Mouse (Mus musculus): Measurements from ENCODE around the gene Fosl1.

The Fosl1 gene

DNA sequence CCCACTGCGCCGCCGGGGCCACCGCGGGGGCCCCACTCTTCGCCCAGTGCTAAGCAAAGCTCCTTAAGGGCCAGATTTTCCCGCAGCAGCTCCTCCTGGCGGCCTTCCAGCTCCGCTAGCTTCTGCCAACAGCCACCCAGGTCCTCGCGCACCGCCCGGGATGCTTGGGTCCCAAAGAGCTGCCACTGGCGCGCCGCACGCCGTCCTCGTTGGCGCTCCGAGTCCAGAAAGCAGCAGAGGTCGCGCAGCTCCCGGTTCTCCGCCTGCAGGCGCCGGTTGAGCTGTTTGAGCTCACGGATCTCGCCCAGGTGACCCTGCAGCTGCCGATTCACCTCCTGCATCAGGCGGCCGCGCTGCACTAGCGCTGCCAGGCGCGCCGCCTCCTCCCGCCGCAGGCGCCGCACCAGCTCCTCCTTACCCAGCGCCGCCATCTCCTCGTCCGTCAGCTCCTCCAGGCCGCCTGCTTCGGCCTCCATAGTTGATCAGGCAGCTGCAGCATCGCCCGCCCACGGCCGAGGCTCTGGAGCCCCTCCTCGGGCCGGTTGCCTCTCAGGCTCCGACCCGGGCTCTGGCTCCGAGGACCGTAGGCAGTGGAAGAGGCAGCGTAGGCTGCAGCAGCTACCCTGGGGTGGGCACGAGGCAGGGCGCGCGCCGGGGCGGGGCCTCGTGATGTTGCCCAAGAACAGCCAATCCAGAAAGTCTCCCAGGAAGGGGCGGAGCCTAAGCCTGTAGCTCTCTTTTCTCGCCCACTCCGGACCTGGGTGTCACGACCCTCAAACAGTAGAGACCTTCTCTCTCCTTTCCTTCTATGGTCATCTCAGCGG is 9.8 kb downstream of the Fosl1 start:
- peak; percentile 95 to 96 for DNase-seq

DNA sequence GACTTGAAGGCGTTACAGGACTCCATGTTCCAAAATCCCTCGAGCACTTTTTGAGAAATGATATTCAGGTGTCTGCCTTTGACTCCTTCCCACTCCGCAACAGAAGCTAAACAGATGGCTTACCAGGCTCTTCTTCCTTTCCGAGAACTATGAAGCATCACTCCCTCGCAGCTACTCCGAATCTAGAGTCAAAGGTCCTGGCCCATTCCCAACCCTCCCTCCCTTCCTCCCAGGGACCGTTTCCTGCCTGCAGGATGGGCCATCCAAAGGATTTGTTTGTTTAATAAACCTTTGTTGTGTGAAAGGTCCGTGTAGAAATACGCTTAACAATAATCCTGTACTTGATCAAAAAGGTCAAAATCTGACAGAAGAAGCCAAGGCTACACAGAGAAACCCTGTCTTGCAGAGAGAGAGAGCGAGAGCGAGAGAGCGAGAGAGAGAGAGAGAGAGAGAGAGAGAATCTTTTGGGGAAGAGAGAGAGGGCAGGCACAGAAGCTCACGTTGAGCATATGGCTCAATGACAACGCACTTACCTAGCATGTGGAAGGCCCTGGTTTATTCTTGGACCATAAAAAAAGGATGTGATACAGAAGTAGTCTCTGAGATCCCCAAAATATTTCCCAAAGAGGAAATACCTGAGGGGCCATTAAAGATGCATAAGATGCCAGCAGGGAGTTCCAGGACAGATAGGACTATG is 10.5 kb downstream of the Fosl1 start, which contains the start of gene Ccdc85b:
Ccdc85b (minus strand) TSS at position 149 of the 697 bp plus-strand sequence.
- DNase-seq, result no peak

DNA sequence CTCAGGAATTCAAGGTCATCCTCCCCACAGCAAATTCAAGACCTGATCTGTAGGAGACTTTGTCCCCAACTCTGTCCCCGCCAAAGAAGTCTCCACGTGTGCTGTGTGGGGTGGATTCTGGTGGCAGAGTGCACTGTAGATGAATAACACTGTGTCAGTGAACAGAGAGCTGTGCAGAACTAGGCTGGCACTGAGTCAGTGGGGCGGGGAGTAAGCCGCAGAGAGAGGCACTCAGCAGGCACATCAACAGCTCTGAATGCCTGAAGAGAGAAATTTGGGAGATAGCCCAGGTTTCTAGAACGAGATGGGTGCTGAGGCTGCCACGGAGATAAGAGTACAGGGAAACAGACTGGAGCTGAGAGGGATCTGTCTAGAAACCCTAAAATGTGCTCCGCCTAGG is 11.7 kb downstream of the Fosl1 start:
- DNase-seq, result no peak

DNA sequence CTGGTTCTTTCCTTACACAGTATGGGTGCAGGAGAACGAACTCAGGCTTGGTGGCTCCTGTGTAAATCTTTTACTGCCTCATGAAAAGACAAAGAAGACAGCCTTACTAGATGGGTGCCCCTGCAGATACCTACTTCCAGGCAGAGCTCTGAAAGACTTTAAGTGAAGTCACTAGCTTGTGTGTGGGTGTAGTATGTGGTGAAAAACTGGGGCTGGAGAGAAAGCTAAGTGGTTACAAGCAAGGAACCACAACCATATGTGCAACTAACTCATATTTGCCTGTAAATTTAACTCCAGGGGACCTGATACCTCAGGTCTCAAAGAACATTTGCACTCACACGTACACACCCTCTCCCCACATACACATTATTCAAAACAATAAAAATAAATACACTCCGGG is 12.5 kb downstream of the Fosl1 start:
- DNase-seq, result no peak

DNA sequence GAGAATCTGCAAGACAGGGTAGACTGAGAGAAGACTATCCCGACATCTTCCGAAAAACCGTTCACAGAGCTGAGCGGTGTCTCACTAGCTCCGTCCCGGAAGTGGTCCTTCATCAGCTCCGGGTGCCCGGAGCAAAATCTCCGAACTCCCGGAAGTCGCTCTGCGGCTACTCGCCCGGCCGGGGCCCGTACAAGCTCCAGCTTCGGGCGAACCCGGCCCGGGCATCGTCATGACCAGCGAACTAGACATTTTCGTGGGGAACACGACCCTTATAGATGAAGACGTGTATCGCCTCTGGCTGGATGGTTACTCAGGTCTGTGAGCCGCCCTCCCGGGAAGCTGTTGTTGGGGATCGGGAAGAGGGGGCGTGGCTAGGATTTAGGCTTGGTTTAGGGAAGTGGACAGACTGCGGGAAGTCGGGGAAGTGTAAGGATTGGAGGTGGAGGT is 13.1 kb downstream of the Fosl1 start, which contains the start of gene Fibp:
Fibp (plus strand) TSS at position 151 of the 447 bp plus-strand sequence.
- peak; percentile 75 to 81 for DNase-seq

DNA sequence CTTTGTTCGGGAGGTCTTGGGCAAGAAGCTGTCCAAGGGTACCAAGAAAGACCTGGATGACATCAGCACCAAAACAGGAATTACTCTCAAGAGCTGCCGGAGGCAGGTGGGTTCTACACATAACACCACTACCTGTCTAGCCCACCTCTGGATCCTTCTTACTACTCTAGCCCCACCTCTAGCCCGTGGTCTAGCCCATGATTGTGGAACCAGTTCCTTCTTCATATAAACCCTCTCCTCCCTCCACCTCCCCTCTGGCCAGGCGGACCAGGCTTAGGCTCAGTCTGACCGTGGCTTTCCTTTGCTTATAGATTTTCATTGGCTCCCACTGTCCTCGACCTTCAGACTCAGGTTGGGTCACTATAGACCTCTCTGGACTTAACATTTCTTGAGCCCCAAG is 14.1 kb downstream of the Fosl1 start:
- DNase-seq, result no peak

DNA sequence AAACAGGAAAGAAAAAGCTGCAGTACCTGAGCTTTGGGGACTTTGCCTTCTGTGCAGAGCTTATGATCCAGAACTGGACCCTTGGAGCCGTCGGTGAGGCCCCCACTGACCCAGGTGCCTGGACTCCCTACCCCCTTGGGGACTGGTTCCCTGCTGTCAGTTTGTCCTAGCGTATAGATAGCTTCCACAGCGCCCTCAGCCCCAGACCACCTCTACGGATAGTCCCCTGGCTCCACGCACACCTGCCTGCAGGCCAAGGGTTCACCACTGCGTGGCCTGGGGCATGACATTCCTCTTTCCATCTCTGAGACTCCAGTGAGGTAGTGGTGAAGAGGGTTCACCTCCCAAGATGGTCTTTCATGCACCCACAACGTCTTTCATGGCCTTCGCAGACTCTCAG is 15.9 kb downstream of the Fosl1 start:
- no peak for DNase-seq

DNA sequence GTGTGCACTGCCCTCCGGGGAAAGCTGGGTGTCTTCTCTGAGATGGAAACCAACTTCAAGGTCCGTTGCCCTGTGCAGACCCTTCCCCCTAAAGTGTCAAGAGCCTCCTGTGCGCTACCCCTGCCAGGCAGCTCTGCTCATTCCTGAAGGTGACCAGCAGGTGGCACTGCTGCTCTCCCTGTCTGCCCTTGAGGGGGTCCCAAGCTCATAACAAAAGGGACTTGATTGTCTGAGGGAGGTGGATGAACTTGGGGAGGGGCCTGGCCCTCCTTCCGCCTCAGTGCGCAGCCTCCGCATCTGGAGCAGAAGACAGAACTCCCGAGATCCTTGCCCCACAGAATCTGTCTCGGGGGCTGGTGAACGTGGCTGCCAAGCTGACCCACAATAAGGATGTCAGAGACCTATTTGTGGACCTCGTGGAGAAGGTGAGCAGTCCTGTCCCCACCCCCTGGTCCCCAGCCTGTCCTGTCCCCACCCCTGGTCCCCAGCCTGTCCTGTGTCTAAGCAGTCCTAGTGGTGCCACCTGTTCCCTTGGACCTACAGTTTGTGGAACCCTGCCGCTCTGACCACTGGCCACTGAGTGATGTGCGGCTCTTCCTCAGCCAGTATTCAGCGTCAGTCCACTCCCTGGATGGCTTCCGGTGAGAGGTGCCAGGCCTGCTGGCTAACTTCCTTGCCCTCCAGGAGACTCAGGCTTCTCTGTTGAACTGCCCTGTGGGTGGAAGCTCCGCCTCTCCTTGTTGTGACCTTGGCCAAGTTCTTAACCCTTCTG is 16.6 kb downstream of the Fosl1 start:
- peak; percentile 72 to 73 for DNase-seq

DNA sequence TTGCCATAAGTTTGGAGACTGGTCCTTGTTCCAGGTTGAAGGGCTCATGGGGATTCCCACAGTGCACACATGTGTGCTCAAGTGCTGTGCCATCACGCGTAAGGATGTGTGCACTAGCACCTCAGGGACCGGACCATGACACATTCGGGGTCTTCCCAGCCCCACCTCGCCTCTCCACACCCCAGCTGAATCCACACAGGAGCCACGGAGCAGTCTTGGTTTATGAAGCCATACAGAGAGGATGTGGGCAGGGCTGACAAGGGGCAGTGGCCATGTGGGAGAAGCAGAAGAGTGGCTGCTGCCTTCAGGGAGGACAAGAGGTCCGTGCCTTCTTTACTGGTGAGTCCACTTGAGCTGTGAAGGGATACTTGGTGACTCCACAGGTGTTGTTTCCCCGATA is 17.7 kb downstream of the Fosl1 start:
- DNase-seq, result no peak

DNA sequence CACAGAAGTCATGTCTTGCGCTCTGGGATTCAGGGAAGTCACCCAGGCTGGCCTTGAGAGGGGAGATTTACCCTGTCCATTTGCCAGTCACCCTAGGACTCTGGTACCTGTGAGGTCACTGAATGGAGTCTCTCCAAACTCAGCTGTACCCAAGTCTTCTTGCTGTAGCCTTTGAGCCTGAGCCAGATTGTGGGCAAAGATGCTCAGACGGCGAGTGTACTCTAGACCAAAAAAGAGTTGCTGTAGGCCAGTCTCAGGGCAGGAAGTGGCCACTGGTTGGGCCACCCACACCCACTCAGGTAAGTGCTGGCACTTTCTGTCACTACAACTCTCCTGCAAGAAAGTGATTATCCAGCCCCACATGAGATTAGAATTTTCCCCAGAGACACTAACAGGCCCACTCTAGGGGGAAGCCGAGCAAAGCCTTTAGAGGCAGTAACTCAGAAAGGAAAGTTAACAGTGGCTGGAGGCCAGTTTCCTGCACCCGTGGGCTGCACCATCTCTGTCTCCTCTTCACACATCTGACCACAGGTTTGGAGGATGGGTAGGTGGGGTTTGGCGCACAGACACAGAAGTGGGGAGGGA is 19.7 kb downstream of the Fosl1 start:
- DNase-seq, result no peak

DNA sequence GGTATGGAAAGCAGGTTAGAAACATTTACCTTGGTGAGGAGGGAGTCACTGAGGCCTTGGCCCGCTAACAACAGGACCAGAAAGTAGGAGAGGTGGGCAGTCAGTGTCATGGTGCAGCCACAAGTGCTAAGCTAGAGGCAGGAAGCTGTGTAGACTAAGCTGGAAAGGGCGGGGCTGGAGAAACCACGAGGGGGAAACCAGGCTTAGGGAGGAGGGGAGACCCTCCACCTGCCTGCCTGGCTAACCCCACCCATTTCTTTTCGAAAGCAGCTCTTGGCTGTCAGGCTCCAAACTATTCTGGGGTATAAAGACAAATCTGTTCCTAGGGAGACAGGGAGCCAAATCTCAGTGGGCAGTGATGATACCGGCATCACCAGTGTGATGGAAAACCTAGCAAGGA is 21.0 kb downstream of the Fosl1 start, which contains the start of gene Ctsw:
Ctsw (minus strand) TSS at position 134 of the 400 bp plus-strand sequence.
- peak; percentile 69 to 80 for DNase-seq

DNA sequence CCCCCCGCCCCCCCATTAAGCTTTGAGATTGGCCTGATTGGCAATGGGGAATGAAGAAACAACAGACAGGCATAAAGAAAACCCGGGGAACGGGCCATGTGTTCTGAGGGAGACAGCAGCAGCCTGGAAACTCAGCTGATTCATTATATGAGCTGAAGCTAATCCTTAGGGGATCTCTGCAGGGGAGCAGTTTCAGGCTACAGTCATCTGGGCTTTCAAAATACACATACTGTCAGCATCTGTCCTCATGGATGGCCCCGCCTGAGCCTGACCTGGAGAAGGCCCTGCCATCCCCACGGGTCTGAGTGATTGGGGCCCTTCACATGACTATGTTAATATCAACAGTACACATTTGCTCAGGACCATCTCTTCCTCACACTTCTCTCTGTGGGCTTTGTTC is 24.5 kb downstream of the Fosl1 start:
- no peak for DNase-seq

DNA sequence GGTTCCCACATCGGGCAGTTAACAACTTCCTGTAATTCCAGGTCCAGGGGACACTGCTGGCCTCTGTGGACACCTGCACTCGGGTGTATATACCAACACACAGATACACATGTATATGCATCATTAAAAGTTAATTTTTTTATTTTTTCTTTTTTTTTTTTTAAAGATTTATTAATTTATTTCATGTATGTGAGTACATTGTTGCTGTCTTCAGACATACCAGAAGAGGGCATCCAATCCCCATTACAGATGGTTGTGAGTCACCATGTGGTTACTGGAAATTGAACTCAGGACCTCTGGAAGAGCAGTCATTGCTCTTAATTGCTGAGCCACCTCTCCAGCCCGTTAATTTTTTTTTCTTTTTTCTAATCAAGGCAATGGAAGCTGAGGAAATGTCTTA is 25.5 kb downstream of the Fosl1 start:
- no peak for DNase-seq

DNA sequence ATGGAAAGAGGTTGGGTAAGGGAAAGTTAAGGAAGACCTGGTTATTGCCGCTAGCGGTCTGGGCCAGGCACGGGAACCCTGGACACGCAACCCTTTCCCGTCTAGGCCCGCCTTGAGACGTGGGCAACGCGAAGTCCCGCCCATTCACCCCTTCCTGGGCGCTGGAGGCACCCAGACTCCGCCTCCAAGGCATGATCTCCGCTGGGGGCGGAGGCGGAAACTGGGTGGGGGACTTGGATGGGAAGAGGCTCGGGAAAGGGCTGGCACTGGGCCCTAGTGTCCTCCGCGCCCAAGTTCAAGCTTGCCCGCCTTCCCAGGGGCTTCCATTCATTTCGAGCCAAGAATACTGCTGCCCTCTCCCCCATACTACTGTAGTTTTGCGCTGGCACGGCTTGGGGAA is 26.4 kb downstream of the Fosl1 start, which contains the start of gene Efemp2:
Efemp2 (plus strand) TSS at position 235 of the 400 bp plus-strand sequence.
- DNase-seq, result peak; percentile 66 to 76

DNA sequence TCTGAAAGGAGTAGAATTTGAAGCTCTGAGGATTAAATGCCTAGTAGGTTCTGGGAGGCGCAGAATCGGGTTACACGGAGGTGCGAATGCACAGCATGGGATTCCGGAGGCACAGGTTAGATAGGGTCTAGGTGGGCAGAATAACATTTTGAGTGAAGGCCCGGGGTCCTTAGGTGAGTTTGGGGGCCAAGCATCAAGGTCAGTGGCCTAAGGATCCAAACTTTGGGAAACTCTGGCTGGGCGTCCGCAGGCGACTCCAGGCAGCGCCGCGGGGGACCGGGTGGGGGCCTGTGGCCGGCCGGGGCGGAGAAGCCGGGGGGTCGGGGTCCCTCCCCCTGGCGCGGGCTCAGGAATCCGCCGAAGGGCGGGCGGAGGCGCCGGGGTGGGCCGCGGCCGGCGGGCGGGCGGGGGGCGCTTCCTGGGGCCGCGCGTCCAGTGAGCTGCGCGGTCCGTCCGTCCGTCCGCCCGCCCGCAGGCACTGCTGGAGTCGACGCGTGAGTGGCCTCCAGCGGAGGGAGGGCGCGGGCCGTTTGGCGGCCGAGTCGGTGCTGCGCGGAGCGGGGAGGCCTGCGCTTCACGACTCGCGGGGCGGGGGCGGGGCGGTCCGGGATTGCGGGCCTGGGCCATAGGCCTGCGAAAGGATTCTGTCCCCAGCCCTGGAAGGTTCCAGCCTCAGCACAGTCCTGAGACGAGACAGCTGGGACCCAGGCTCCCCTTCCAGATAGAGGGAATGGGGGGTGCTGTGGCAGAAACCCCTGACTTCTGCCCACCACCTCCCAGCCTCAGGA is 27.1 kb downstream of the Fosl1 start:
- DNase-seq, result no peak

DNA sequence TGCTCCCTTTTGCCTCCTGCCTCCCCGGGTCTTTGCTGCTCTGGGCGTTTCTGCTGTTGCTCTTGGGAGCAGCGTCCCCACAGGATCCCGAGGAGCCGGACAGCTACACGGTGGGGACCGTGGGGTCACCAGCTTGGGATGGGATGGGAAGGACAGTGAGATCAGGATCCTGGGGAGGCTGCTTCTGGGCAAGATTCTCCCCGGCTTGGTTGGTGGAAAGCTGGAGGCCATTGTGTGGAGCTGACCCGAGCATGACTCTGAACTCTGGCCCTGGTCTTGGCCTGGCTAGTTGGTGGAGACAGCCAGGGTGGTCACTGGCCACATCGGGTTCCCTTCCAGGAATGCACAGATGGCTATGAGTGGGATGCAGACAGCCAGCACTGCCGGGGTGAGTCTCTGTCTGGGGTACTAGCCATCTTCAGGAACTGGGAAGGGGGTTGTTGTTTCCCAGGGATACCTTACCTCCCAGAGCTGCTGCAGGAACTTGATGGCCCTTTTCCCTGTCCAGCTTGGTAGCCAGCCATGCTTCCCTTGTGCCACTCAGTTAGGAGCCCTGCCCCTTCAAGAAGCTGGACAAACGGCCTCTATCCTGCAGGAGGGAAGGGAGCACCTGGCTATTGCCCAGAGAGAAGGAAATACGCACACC is 27.8 kb downstream of the Fosl1 start:
- DNase-seq, result no peak

DNA sequence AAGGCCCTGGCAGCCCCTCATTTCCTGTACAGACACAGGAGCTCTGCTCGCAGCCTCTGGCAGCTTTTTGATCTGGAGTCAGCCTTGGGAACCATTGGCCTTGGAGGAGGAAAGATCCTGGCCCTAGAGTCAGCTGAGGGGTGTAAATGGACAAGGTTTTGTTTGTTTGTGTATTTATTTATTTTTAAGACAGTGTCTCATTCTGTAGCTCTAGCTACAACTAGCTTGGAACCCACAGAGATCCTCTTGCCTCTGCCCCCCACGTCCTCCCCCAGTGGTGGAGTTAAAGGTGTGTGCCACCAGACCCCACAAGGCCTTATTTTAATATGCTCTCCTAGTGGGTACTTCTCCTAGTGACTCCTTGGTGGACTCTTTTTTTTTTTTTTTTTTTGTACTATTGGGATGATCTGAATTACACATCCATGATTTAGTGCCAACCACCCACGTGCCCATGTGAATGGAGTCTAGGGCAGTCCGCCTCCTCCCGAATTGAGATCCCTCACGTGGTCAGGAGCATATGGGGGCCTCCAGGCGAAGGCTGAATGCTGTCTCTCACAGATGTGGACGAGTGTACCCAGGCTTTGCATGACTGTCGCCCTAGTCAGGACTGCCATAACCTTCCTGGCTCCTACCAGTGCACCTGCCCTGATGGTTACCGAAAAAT is 29.8 kb downstream of the Fosl1 start:
- no peak for DNase-seq

DNA sequence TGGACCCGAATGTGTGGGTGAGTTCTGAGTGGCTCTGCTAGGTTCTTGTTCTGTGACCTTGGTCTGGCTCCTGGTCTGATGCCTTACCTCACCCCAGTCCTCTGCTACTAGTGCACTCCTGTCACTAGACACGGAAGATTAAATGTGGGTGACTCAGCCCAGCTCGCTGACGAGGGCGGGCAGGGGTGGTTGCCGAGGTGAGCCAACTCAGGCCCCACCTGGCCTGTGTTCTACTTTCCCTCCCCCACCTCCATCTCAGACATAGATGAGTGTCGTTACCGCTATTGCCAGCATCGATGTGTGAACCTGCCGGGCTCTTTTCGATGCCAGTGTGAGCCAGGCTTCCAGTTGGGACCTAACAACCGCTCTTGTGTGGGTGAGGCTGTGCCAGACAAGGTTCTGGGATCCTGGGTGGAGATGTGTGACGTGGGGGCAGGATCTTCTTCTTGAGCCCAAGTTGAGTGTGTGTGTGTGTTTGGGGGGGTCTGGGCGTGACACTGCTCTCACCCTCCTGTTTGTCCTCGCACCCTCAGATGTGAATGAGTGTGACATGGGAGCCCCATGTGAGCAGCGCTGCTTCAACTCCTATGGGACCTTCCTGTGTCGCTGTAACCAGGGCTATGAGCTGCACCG is 30.4 kb downstream of the Fosl1 start:
- DNase-seq, result no peak

DNA sequence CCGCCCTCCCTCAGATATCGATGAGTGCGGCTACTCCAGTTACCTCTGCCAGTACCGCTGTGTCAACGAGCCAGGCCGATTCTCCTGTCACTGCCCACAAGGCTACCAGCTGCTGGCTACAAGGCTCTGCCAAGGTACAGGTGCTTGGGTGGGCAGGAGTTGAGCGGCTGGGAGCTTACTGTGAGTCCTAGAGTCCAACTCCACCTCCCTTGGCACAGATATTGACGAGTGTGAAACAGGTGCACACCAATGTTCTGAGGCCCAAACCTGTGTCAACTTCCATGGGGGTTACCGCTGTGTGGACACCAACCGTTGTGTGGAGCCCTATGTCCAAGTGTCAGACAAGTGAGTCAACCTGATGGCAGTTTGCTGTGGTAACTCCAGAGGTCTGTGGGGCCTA is 32.7 kb downstream of the Fosl1 start:
- DNase-seq, result no peak

DNA sequence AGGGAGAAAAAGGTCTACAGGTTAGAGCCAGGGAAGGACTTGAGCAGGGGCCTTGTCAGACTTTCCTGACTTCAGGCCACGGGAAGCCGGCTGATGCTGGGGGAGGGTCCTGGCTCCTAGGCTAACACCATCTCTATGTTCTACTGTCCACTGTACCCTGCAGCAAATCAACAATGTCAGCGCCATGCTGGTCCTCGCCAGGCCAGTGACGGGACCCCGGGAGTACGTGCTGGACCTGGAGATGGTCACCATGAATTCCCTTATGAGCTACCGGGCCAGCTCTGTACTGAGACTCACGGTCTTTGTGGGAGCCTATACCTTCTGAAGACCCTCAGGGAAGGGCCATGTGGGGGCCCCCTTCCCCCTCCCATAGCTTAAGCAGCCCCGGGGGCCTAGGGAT is 34.1 kb downstream of the Fosl1 start:
- DNase-seq, result no peak
